7 mouse cellular contexts compared by ENCODE assay signal in genomic region chr12:9052075-9052829, GRCm38 (mm10). TPM values are rescaled to one million over a fixed set of nuclear protein-coding genes. Genes with fewer than 3 reads are reported as not detected.
A peak's percentile ranks its signal among the peaks of the same experiment; 100 is the strongest.
DNase-seq lines count a peak whose midpoint lies in the region; ATAC-seq and TF ChIP-seq lines count a peak whose summit lies in the region.

No protein-coding gene starts in this region.

- H3K27ac ChIP-seq in embryonic facial prominence, embryonic 12.5 days = no peak overlapping the region
- no peak overlapping the region for H3K27ac ChIP-seq in heart, adult 2 months
- no peak overlapping the region for H3K27ac ChIP-seq in limb, embryonic 14.5 days (replicated peaks; ENCODE audit: low read depth, low read length)

- peaks cover 6% of the 10 kb centered on the region; the same call in 1 of the 2 replicates for H3K4me1 ChIP-seq in embryonic facial prominence, embryonic 12.5 days
- no peaks in the 10 kb centered on the region for H3K4me1 ChIP-seq in heart, adult 2 months (ENCODE audit: control insufficient read depth, insufficient read depth, low read length)
- peaks cover 6% of the 10 kb centered on the region for H3K4me1 ChIP-seq in limb, embryonic 14.5 days (ENCODE audit: control insufficient read depth, insufficient read depth, low read length)

- H3K36me3 ChIP-seq in embryonic facial prominence, embryonic 12.5 days = no peaks in the 10 kb centered on the region
- no peaks in the 10 kb centered on the region for H3K36me3 ChIP-seq in heart, adult 2 months (ENCODE audit: control insufficient read depth, insufficient read depth, low read length)
- H3K36me3 ChIP-seq in limb, embryonic 14.5 days (ENCODE audit: control insufficient read depth, insufficient read depth, low read length) = no peaks in the 10 kb centered on the region

- TF ChIP-seq EP300 in heart, adult 2 months (IDR thresholded peaks at IDR 0.05; ENCODE audit: insufficient read depth, low read depth, low read length) = peak; percentile 99

- no peak overlapping the region for H3K4me3 ChIP-seq in embryonic facial prominence, embryonic 12.5 days
- no peak overlapping the region for H3K4me3 ChIP-seq in heart, adult 2 months
- no peak overlapping the region for H3K4me3 ChIP-seq in limb, embryonic 14.5 days (replicated peaks; ENCODE audit: low read length)

- H3K4me2 ChIP-seq in embryonic facial prominence, embryonic 12.5 days (replicated peaks) = no peak overlapping the region
- H3K4me2 ChIP-seq in limb, embryonic 14.5 days (replicated peaks; ENCODE audit: low read depth, low read length, severe bottlenecking) = no peak overlapping the region

- peak; percentile 87 for DNase-seq in adrenal gland, postnatal 14 days
- peak; percentile 80 to 85 for DNase-seq in heart, adult 2 months
- DNase-seq in kidney, adult 9 months = peak; percentile 89
- peak; percentile 80 for DNase-seq in limb, embryonic 14.5 days (ENCODE audit: low spot score)
- peak; percentile 17 to 44 for DNase-seq in monocyte, adult 2 months (ENCODE audit: low read depth in 1 of 2, low spot score in 2 of 2)
- DNase-seq in spleen, postnatal 14 days (ENCODE audit: low spot score in 2 of 2) = peak; percentile 52 to 71

- no peaks in the 10 kb centered on the region for H3K9me3 ChIP-seq in embryonic facial prominence, embryonic 12.5 days
- H3K9me3 ChIP-seq in limb, embryonic 14.5 days (ENCODE audit: control insufficient read depth, low read length) = no peaks in the 10 kb centered on the region

- no peak overlapping the region for H3K9ac ChIP-seq in embryonic facial prominence, embryonic 12.5 days
- no peak overlapping the region for H3K9ac ChIP-seq in heart, adult 2 months (ENCODE audit: low read depth, low read length)
- H3K9ac ChIP-seq in limb, embryonic 14.5 days (ENCODE audit: low read depth, low read length, severe bottlenecking) = no peak overlapping the region

- 53% methylated on average over 8 of the region's 8 CpGs for WGBS in embryonic facial prominence, embryonic 12.5 days
- 58% methylated on average over 8 of the region's 8 CpGs for WGBS in heart, adult 2 months
- 61% methylated on average over 8 of the region's 8 CpGs for WGBS in limb, embryonic 14.5 days

- no peak for TF ChIP-seq POLR2A in heart, adult 2 months (IDR thresholded peaks at IDR 0.05; ENCODE audit: insufficient read depth, low read depth, low read length)
- TF ChIP-seq POLR2A in limb, embryonic 14.5 days (IDR thresholded peaks at IDR 0.05; ENCODE audit: borderline replicate concordance, extremely low read depth, insufficient read depth, insufficient read length) = no peak

- no peaks in the 10 kb centered on the region for H3K79me2 ChIP-seq in heart, adult 2 months (replicated peaks; ENCODE audit: control insufficient read depth, insufficient read depth, low read length)

- 0 out of 2 replicates have a peak, but pooled peaks cover 2% of the 10 kb centered on the region for H3K27me3 ChIP-seq in embryonic facial prominence, embryonic 12.5 days
- no peaks in the 10 kb centered on the region for H3K27me3 ChIP-seq in heart, adult 2 months (ENCODE audit: control insufficient read depth, insufficient read depth, low read length)
- H3K27me3 ChIP-seq in limb, embryonic 14.5 days (ENCODE audit: control insufficient read depth, insufficient read depth, low read length) = no peaks in the 10 kb centered on the region

- ATAC-seq in embryonic facial prominence, embryonic 12.5 days (ENCODE audit: insufficient number of reproducible peaks, insufficient read depth, low FRiP score, low TSS enrichment) = peak; percentile 84
- ATAC-seq in limb, embryonic 14.5 days (ENCODE audit: low FRiP score, low read depth) = peak; percentile 80

- intact Hi-C loops in heart, adult 2 months (cut with DNase I) = loop anchor here (1.0 to 5.0 kb wide), 6 partner anchors 115 to 1537 kb away; partner anchors contain the start of gene Osr1

- peak; percentile 100; the same call in 1 of the 2 replicates for TF ChIP-seq CTCF in heart, adult 2 months (IDR thresholded peaks at IDR 0.05)

RNA-seq across cellular contexts. Expression of gene Ttc32, which starts 22.5 kb away (rescaled TPM):
- 14.5 and 15.6 TPM in 2 replicates for total RNA-seq in adrenal gland, postnatal 14 days (2021)
- polyA plus RNA-seq in embryonic facial prominence, embryonic 12.5 days (2016; fragmentation: Nextera tagmentation; extraction: Ambion mirVana) = 17.6 and 17.9 TPM in 2 replicates
- total RNA-seq in heart, adult 2 months (2021) = 10 to 100 TPM; 26.1 to 31.4 TPM
- 13.8 and 15.7 TPM in 2 replicates for polyA plus RNA-seq in heart, adult 2 months (2012; rRNA removed)
- polyA plus RNA-seq in limb, embryonic 14.5 days (2012; rRNA removed) = 8.4 and 9.1 TPM in 2 replicates
- 13.4 and 15.0 TPM in 2 replicates for polyA plus RNA-seq in limb, embryonic 14.5 days (2014; fragmentation: Nextera tagmentation; extraction: Ambion mirVana)

Comparison
In these comparisons a context has a peak if more than half of its experiments do, and no peak if none do; other contexts are left out.
1. DNase-seq: peak in every context shown above with its lines; median percentile 89 in kidney, adult 9 months; 87 in adrenal gland, postnatal 14 days; 82 in heart, adult 2 months; 80 in limb, embryonic 14.5 days; 62 in spleen, postnatal 14 days; 30 in monocyte, adult 2 months.